ENCODE assay signal across 21 mouse cellular contexts in the genomic region with DNA sequence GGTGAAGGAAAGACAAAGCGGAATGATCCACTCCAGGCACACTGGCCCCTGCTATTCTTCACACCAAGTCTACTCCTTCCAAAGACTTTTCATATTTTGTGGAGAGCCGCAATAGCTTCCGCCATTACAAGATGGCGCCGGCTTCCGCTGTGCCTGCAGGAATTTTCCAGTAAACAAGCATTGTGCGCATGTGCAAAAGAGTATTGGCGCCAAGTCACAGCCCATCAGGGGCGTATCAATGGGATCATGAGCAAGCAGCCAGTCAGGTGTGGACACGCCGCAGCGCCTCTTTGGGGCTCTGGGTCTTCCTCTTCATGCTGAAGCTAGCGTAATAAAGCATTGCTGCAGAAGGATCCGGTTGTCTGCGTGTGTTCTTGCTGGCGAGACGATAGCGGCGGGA.
"Had no signal": no experiment of that assay in that cellular context is flagged by ENCODE, and none has a peak within 500 bp of the region (broad histone marks: within the 10 kb centered on the region; RNA-seq: fewer than 3 reads in every experiment).

No protein-coding gene starts in this region.

- H3K9me3 ChIP-seq: heart, embryonic 10.5 days; heart, embryonic 12.5 days; hindbrain, embryonic 10.5 days; hindbrain, embryonic 12.5 days; intestine, embryonic 15.5 days; limb, embryonic 13.5 days; limb, embryonic 15.5 days; liver, embryonic 12.5 days had no signal

- H3K4me1 ChIP-seq: heart, embryonic 10.5 days; heart, embryonic 12.5 days; hindbrain, embryonic 10.5 days; hindbrain, embryonic 12.5 days; intestine, embryonic 15.5 days; limb, embryonic 13.5 days; limb, embryonic 15.5 days; liver, embryonic 12.5 days had no signal

- DNase-seq: gastrocnemius, adult 2 months; gastrocnemius, postnatal 14 days; gastrocnemius, postnatal 36 days; heart, adult 11 months; heart, postnatal 10 days; heart, postnatal 4 days; kidney, adult 18-20 months; kidney, adult 8-10 months; kidney, postnatal 14 days; kidney, postnatal 36 days; layer of hippocampus, adult 9-11 months; layer of hippocampus, postnatal 36 days; left cerebral cortex, postnatal 4 days had no signal

- H3K4me3 ChIP-seq: gastrocnemius, adult 2 months; heart, embryonic 10.5 days; heart, embryonic 12.5 days; hindbrain, embryonic 10.5 days; hindbrain, embryonic 12.5 days; intestine, embryonic 15.5 days; limb, embryonic 13.5 days; limb, embryonic 15.5 days; liver, embryonic 12.5 days had no signal

- H3K27me3 ChIP-seq: heart, embryonic 12.5 days; hindbrain, embryonic 12.5 days; intestine, embryonic 15.5 days; limb, embryonic 13.5 days; limb, embryonic 15.5 days; liver, embryonic 12.5 days had no signal

- H3K36me3 ChIP-seq: heart, embryonic 10.5 days; heart, embryonic 12.5 days; hindbrain, embryonic 10.5 days; hindbrain, embryonic 12.5 days; intestine, embryonic 15.5 days; limb, embryonic 13.5 days; limb, embryonic 15.5 days; liver, embryonic 12.5 days had no signal
